Mouse (Mus musculus) heart, postnatal 14 days (tissue): Measurements from ENCODE around the gene Olfr1228. TPM values are rescaled to one million over a fixed set of nuclear protein-coding genes. Genes with fewer than 3 reads are reported as not detected.

Experiments
- DNase-seq, 2 experiments: peaks; one replicate each; pipeline ENCODE4 v3.0.0; 2021 to 2022
- intact Hi-C: fragments of 180-260 bp; cut with DNase I; formaldehyde crosslinking; loops from one replicate; pipeline ENCODE4 v1.15.1; 2025
- long read RNA-seq, 2 experiments: library from polyadenylated mRNA; stranded (forward); transcript quantifications; one replicate each; pipeline ENCODE4 v2.0.0; 2021
- total RNA-seq, 2 experiments: library from RNA; stranded (reverse); gene quantifications; 2 replicates each; pipeline ENCODE4 v1.2.3; 2021

The Olfr1228 gene
- not detected for total RNA-seq
- long read RNA-seq, experiment 1 = 0 reads
- long read RNA-seq, experiment 2 = 0 reads

DNA sequence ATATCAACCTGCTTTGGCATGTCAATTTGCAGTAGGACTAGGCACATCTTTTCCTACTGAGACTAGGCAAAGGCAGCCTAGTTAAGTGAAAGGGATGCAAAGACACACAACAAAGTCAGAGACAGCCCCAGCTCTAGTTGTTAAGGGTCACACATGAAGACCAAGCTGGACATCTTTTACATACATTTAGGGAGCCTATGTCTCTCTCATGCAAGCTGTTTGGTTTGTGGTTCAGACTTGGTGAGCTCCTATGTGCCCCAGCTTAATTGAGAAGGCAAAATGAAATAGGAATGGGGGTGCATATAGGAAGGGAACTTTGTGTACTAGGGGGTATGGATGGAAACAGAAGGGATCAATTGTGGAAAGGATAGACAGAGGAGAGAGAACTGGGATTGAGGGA lies at the start of gene Olfr1228:
Gene Olfr1228 (minus strand): TSS at position 101 of the 400 bp plus-strand sequence.
- intact Hi-C loops = no loop called here
- DNase-seq = no peak

DNA sequence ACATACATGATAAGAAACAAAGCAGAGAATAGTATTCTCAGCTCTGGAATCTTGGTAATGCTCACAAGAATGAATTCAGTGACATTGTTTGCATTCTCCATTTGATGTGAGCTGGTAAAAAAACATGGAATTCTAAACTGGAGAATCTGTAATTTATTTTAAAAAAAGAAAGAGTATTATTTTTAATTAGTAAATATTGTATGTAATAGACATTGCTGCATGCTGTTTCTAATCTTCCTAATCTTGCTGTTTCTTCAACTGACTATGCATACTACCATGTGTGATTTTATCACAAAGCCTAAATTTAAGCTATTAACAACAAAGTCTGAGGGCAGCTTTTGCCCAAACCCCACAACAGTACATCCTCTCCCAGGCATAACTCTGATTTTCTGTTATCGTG lies 43.3 kb upstream of the Olfr1228 start, which contains the start of gene Olfr1230:
Gene Olfr1230 (minus strand): TSS at position 101 of the 400 bp plus-strand sequence.
- no peak for DNase-seq

DNA sequence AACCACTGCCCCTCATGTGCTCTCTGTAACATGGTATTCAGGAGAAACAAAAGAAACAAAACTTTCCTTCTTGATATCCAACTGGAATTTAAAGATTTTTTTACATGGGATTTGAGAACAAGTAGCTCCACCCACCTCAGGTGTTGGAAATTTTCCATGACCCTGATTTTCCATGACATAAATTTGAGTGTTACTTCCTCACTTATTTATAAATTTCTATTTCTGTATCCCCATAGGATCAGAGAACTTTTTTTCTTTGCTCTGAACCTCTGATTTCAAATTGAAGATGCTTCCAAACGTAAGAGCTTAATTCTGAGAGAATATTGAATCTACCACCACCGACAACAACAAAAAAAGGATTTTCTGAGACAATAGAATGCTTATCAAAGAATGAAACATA lies 34.1 kb upstream of the Olfr1228 start, which contains the start of gene Olfr1229:
Gene Olfr1229 (minus strand): TSS at position 101 of the 400 bp plus-strand sequence.
- no peak for DNase-seq
- intact Hi-C loops = no loop called here

More for the DNA sequence above, 43.3 kb upstream of the Olfr1228 start, which contains the start of gene Olfr1230:
- intact Hi-C loops = no loop called here

DNA sequence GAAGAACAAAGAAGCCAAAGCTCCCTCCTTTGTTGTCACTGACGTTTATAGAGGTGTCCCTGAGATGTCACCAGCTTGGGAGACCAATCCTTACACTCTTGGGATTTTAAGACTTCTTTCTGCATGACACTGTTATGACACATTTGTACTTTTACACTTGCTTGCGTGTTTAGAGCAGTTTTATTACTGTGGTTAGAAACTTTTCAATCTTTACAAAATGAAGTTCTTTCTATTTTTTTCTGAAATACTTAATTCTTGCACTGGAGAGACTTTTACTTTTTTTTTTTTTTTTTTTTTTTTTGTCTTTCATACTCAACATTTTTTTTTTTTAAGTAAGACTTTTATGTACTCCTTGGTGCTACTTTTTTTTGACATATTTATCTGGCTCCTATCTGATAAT lies 53.9 kb downstream of the Olfr1228 start, which contains the start of gene Olfr1226:
Gene Olfr1226 (minus strand): TSS at position 101 of the 400 bp plus-strand sequence.
- intact Hi-C loops = no loop called here
- DNase-seq = no peak

Other genes with a start within 250 kb of the Olfr1228 start
- gene Olfr1215, start 247.1 kb downstream of the Olfr1228 start, total RNA-seq = not detected
- not detected for gene Olfr1216, start 235.7 kb downstream of the Olfr1228 start, total RNA-seq
- gene Olfr1217, start 222.0 kb downstream of the Olfr1228 start, total RNA-seq = not detected
- gene Olfr1218, start 192.9 kb downstream of the Olfr1228 start, total RNA-seq = not detected
- not detected for gene Olfr1219, start 170.5 kb downstream of the Olfr1228 start, total RNA-seq
- gene Olfr1220, start 147.2 kb downstream of the Olfr1228 start, total RNA-seq = not detected
- not detected for gene Olfr1221, start 136.8 kb downstream of the Olfr1228 start, total RNA-seq
- not detected for gene Olfr1222, start 121.0 kb downstream of the Olfr1228 start, total RNA-seq
- gene Olfr1223, start 102.5 kb downstream of the Olfr1228 start, total RNA-seq = not detected
- gene Olfr1224-ps1, start 90.0 kb downstream of the Olfr1228 start, total RNA-seq = not detected
- gene Olfr1225, start 79.4 kb downstream of the Olfr1228 start, total RNA-seq = not detected
- gene Olfr1226, start 54.0 kb downstream of the Olfr1228 start, total RNA-seq = not detected
- gene Olfr1229, start 34.0 kb upstream of the Olfr1228 start, total RNA-seq = not detected
- gene Olfr1230, start 43.2 kb upstream of the Olfr1228 start, total RNA-seq = not detected
- gene Olfr1231, start 53.0 kb upstream of the Olfr1228 start, total RNA-seq = not detected
- gene Olfr1232, start 75.6 kb upstream of the Olfr1228 start, total RNA-seq = not detected
- not detected for gene Olfr1233, start 88.3 kb upstream of the Olfr1228 start, total RNA-seq
- gene Olfr1234, start 110.8 kb upstream of the Olfr1228 start, total RNA-seq = not detected
- gene Olfr1238, start 155.6 kb upstream of the Olfr1228 start, total RNA-seq = not detected
- not detected for gene Olfr1239, start 166.3 kb upstream of the Olfr1228 start, total RNA-seq
- not detected for gene Olfr1240, start 188.9 kb upstream of the Olfr1228 start, total RNA-seq
- not detected for gene Olfr1241, start 233.1 kb upstream of the Olfr1228 start, total RNA-seq
- not detected for gene Olfr1242, start 244.3 kb upstream of the Olfr1228 start, total RNA-seq